Mouse (Mus musculus): Measurements from ENCODE around the gene Pcdh10. TPM values are rescaled to one million over a fixed set of nuclear protein-coding genes. Genes with fewer than 3 reads are reported as not detected.

Pcdh10 gene
- polyA plus RNA-seq (2015; fragmentation: Nextera tagmentation; extraction: Ambion mirVana) = 9.8 and 11.5 TPM in 2 replicates

- under 1% methylated on average over 26 of the region's 26 CpGs for WGBS
- ATAC-seq (ENCODE audit: low read depth) = peak; percentile 84
- Histone ChIP-seq H3K9me3 (no peaks in the 10 kb centered on the region), H3K27me3 (no peaks in the 10 kb centered on the region), H3K36me3 (no peaks in the 10 kb centered on the region), H3K4me2 (peak within 1 kb of the TSS; percentile 94), H3K9ac (peak within 1 kb of the TSS; percentile 83), H3K27ac (replicated peaks) (peak within 1 kb of the TSS; percentile 86), H3K4me1 (replicated peaks) (peaks cover 13% of the 10 kb centered on the region), H3K4me3 (peak within 1 kb of the TSS; percentile 72)
Measured at GRCm38 (mm10) chr3:45378145-45378544, at the start of gene Pcdh10. TSS of gene Pcdh10 (plus strand) at chr3:45378398.

GRCm38 (mm10) chr3:45355919-45356318 lies 22.3 kb upstream of the Pcdh10 start:
- H3K9ac ChIP-seq = no peak overlapping the region
- no peaks in the 10 kb centered on the region for H3K27me3 ChIP-seq
- 0 out of 2 replicates have a peak, but pooled peaks cover 3% of the 10 kb centered on the region for H3K36me3 ChIP-seq
- no peaks in the 10 kb centered on the region for H3K9me3 ChIP-seq
- no peak overlapping the region for H3K4me2 ChIP-seq
- ATAC-seq (ENCODE audit: low read depth) = no peak
- no peak overlapping the region for H3K27ac ChIP-seq (replicated peaks)
- no peaks in the 10 kb centered on the region for H3K4me1 ChIP-seq (replicated peaks)
- 91% methylated on average over 1 of the region's 1 CpGs for WGBS
- no peak overlapping the region for H3K4me3 ChIP-seq

- no peaks in the 10 kb centered on the region for H3K9me3 ChIP-seq
- WGBS = 56% methylated on average over 1 of the region's 1 CpGs
Measured at GRCm38 (mm10) chr3:45368952-45369351, 9.2 kb upstream of the Pcdh10 start.

GRCm38 (mm10) chr3:45375761-45376500 lies 2.3 kb upstream of the Pcdh10 start:
- no peak for ATAC-seq (ENCODE audit: low read depth)
- Histone ChIP-seq H3K9me3 (no peaks in the 10 kb centered on the region), H3K27me3 (no peaks in the 10 kb centered on the region), H3K4me1 (replicated peaks) (peaks cover 9% of the 10 kb centered on the region; the same call in 1 of the 2 replicates), H3K9ac (peak overlapping the region; percentile 82), H3K4me2 (peak overlapping the region; percentile 94), H3K36me3 (no peaks in the 10 kb centered on the region), H3K27ac (replicated peaks) (peak overlapping the region; percentile 86), H3K4me3 (peak overlapping the region; percentile 72)
- WGBS = under 1% methylated on average over 27 of the region's 27 CpGs

More at GRCm38 (mm10) chr3:45368952-45369351, 9.2 kb upstream of the Pcdh10 start:
- Histone ChIP-seq H3K4me2 (no peak overlapping the region), H3K9ac (no peak overlapping the region), H3K4me3 (no peak overlapping the region), H3K36me3 (no peaks in the 10 kb centered on the region), H3K27ac (replicated peaks) (no peak overlapping the region), H3K27me3 (no peaks in the 10 kb centered on the region), H3K4me1 (replicated peaks) (no peaks in the 10 kb centered on the region)
- ATAC-seq (ENCODE audit: low read depth) = no peak

- ATAC-seq (ENCODE audit: low read depth) = peak; percentile 24; the same call in 1 of the 2 replicates
- peak overlapping the region; percentile 94 for H3K4me2 ChIP-seq
- peak overlapping the region; percentile 86 for H3K27ac ChIP-seq (replicated peaks)
- WGBS = under 1% methylated on average over 59 of the region's 59 CpGs
- peak overlapping the region; percentile 72 for H3K4me3 ChIP-seq
- H3K36me3 ChIP-seq = no peaks in the 10 kb centered on the region
- H3K9me3 ChIP-seq = no peaks in the 10 kb centered on the region
- peak overlapping the region; percentile 82 for H3K9ac ChIP-seq
- H3K4me1 ChIP-seq (replicated peaks) = peaks cover 9% of the 10 kb centered on the region
- no peaks in the 10 kb centered on the region for H3K27me3 ChIP-seq
Measured at GRCm38 (mm10) chr3:45376501-45377390, 1.5 kb upstream of the Pcdh10 start.

- under 1% methylated on average over 26 of the region's 26 CpGs for WGBS
- H3K27ac ChIP-seq (replicated peaks) = peak overlapping the region; percentile 86
- ATAC-seq (ENCODE audit: low read depth) = peak; percentile 37
Measured at GRCm38 (mm10) chr3:45377391-45377998, 703 bp upstream of the Pcdh10 start.

GRCm38 (mm10) chr3:45379541-45379971 lies 1.4 kb downstream of the Pcdh10 start:
- peaks cover 23% of the 10 kb centered on the region for H3K4me1 ChIP-seq (replicated peaks)
- no peaks in the 10 kb centered on the region for H3K36me3 ChIP-seq
- no peaks in the 10 kb centered on the region for H3K27me3 ChIP-seq
- no peak for ATAC-seq (ENCODE audit: low read depth)
- peak overlapping the region; percentile 72 for H3K4me3 ChIP-seq
- H3K9ac ChIP-seq = peak overlapping the region; percentile 83
- WGBS = under 1% methylated on average over 29 of the region's 29 CpGs
- H3K4me2 ChIP-seq = peak overlapping the region; percentile 94
- H3K9me3 ChIP-seq = no peaks in the 10 kb centered on the region
- H3K27ac ChIP-seq (replicated peaks) = peak overlapping the region; percentile 64

More at GRCm38 (mm10) chr3:45377391-45377998, 703 bp upstream of the Pcdh10 start:
- Histone ChIP-seq H3K9ac (peak overlapping the region; percentile 82), H3K36me3 (no peaks in the 10 kb centered on the region), H3K27me3 (no peaks in the 10 kb centered on the region), H3K4me3 (peak overlapping the region; percentile 72), H3K4me1 (replicated peaks) (peaks cover 9% of the 10 kb centered on the region), H3K9me3 (no peaks in the 10 kb centered on the region), H3K4me2 (peak overlapping the region; percentile 94)

- Histone ChIP-seq H3K27me3 (no peaks in the 10 kb centered on the region), H3K27ac (replicated peaks) (peak overlapping the region; percentile 64; the same call in 1 of the 2 replicates), H3K4me2 (peak overlapping the region; percentile 94), H3K4me3 (peak overlapping the region; percentile 72), H3K36me3 (no peaks in the 10 kb centered on the region), H3K9ac (peak overlapping the region; percentile 83), H3K4me1 (replicated peaks) (peaks cover 24% of the 10 kb centered on the region), H3K9me3 (no peaks in the 10 kb centered on the region)
- 0 out of 2 replicates have a peak, but pooled peaks have one; percentile 5 for ATAC-seq (ENCODE audit: low read depth)
- under 1% methylated on average over 55 of the region's 55 CpGs for WGBS
Measured at GRCm38 (mm10) chr3:45379972-45380761, 2.0 kb downstream of the Pcdh10 start.

- WGBS = under 1% methylated on average over 82 of the region's 82 CpGs
Measured at GRCm38 (mm10) chr3:45380811-45381761, 2.9 kb downstream of the Pcdh10 start.

GRCm38 (mm10) chr3:45382032-45382755 lies 4.0 kb downstream of the Pcdh10 start:
- Histone ChIP-seq H3K4me1 (replicated peaks) (peaks cover 27% of the 10 kb centered on the region), H3K4me2 (peak overlapping the region; percentile 94), H3K27me3 (no peaks in the 10 kb centered on the region), H3K9ac (peak overlapping the region; percentile 83), H3K27ac (replicated peaks) (peak overlapping the region; percentile 64; the same call in 1 of the 2 replicates), H3K9me3 (no peaks in the 10 kb centered on the region), H3K36me3 (no peaks in the 10 kb centered on the region), H3K4me3 (peak overlapping the region; percentile 72)
- 13% methylated on average over 4 of the region's 4 CpGs for WGBS
- no peak for ATAC-seq (ENCODE audit: low read depth)

More at GRCm38 (mm10) chr3:45380811-45381761, 2.9 kb downstream of the Pcdh10 start:
- Histone ChIP-seq H3K36me3 (no peaks in the 10 kb centered on the region), H3K27me3 (no peaks in the 10 kb centered on the region), H3K4me2 (peak overlapping the region; percentile 94), H3K9me3 (no peaks in the 10 kb centered on the region), H3K4me1 (replicated peaks) (peaks cover 23% of the 10 kb centered on the region), H3K27ac (replicated peaks) (peak overlapping the region; percentile 64), H3K4me3 (peak overlapping the region; percentile 72), H3K9ac (peak overlapping the region; percentile 83)
- ATAC-seq (ENCODE audit: low read depth) = no peak
